Mouse (Mus musculus): ENCODE data around the gene Dph7.
A peak's percentile ranks its signal among the peaks of the same experiment; 100 is the strongest.

Gene Dph7

GRCm38 (mm10) chr2:24962304-24963000, at the start of gene Dph7:
Gene Dph7 (plus strand): TSS chr2:24962400.
- peak; percentile 85 to 88 for DNase-seq

- DNase-seq = no peak
Measured at GRCm38 (mm10) chr2:24912589-24912988, 49.6 kb upstream of the Dph7 start.

GRCm38 (mm10) chr2:24914762-24915161, 47.4 kb upstream of the Dph7 start:
- DNase-seq = no peak

GRCm38 (mm10) chr2:24918930-24919838, 43.0 kb upstream of the Dph7 start, which contains the start of gene Ehmt1:
Gene Ehmt1 (minus strand): TSS chr2:24919614.
- peak; percentile 92 to 94 for DNase-seq

- no peak for DNase-seq
Measured at GRCm38 (mm10) chr2:24919839-24920175, 42.4 kb upstream of the Dph7 start.

- DNase-seq = no peak
Measured at GRCm38 (mm10) chr2:24923561-24923960, 38.6 kb upstream of the Dph7 start.

GRCm38 (mm10) chr2:24925284-24925683, 36.9 kb upstream of the Dph7 start:
- peak; percentile 59 to 72 for DNase-seq

GRCm38 (mm10) chr2:24926345-24926964, 35.7 kb upstream of the Dph7 start:
- DNase-seq = no peak

GRCm38 (mm10) chr2:24926965-24927358, 35.2 kb upstream of the Dph7 start:
- no peak for DNase-seq

- peak; percentile 89 to 94 for DNase-seq
Measured at GRCm38 (mm10) chr2:24927810-24928479, 34.3 kb upstream of the Dph7 start.

- DNase-seq = peak; percentile 76 to 87
Measured at GRCm38 (mm10) chr2:24929119-24929518, 33.1 kb upstream of the Dph7 start.

- DNase-seq = no peak
Measured at GRCm38 (mm10) chr2:24929593-24929992, 32.6 kb upstream of the Dph7 start.

- DNase-seq = no peak
Measured at GRCm38 (mm10) chr2:24934441-24934963, 27.7 kb upstream of the Dph7 start.

GRCm38 (mm10) chr2:24935057-24935796, 27.0 kb upstream of the Dph7 start, which contains the start of gene Arrdc1:
Gene Arrdc1 (minus strand): TSS chr2:24935252.
- DNase-seq = peak; percentile 96 to 97

- no peak for DNase-seq
Measured at GRCm38 (mm10) chr2:24942092-24942491, 20.1 kb upstream of the Dph7 start.

- peak; percentile 63 to 72 for DNase-seq
Measured at GRCm38 (mm10) chr2:24944304-24944703, 17.9 kb upstream of the Dph7 start.

GRCm38 (mm10) chr2:24949421-24950188, 12.6 kb upstream of the Dph7 start, which contains the start of gene Zmynd19:
Gene Zmynd19 (plus strand): TSS chr2:24949792.
- peak; percentile 96 to 98 for DNase-seq

- no peak for DNase-seq
Measured at GRCm38 (mm10) chr2:24950189-24950535, 12.0 kb upstream of the Dph7 start.

- no peak for DNase-seq
Measured at GRCm38 (mm10) chr2:24952537-24953055, 9.6 kb upstream of the Dph7 start.

- DNase-seq = peak; percentile 9 to 29
Measured at GRCm38 (mm10) chr2:24960910-24961309, 1.3 kb upstream of the Dph7 start.

GRCm38 (mm10) chr2:24970386-24970785, 8.2 kb downstream of the Dph7 start:
- DNase-seq = no peak

All from lung, adult 18-20 months (tissue).